Mouse (Mus musculus) left cerebral cortex, postnatal 4 days (tissue): ENCODE measurements around the gene Daam1. TPM values are rescaled to one million over a fixed set of nuclear protein-coding genes. Genes with fewer than 3 reads are reported as not detected.

Source experiments
- DNase-seq: peaks from one replicate; pipeline ENCODE4 v3.0.0-alpha.2; 2022
- intact Hi-C: fragments of 180-260 bp; cut with DNase I; formaldehyde crosslinking; loops from one replicate; pipeline ENCODE4 v1.15.1; 2025
- total RNA-seq, 2 experiments: library from RNA; stranded (reverse); gene quantifications; 2 replicates each; pipeline ENCODE4 v1.2.3; 2021

Gene Daam1
- total RNA-seq, 2 experiments from 2014 or later, result 152 to 157 TPM

DNA sequence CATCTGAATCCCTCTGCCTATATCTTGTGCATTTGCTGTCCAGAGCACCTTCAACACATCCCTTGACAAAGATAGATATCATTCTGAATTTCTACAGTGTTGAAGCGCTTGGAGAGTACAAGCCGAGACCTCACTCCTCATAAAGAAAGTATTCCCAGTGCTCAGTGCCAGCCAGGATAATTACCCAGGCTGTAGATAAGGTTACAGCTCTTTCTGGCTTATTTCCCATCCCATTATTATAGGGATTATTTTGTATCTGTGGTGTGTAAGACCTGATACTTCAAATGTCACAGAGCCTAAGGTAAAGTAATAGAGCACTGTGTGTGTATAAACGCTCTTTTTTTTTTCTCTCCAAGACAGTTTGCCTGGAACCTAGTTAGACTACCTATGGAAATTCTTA is 130.8 kb downstream of the Daam1 start:
- intact Hi-C loops, result no loop called here
- no peak for DNase-seq

DNA sequence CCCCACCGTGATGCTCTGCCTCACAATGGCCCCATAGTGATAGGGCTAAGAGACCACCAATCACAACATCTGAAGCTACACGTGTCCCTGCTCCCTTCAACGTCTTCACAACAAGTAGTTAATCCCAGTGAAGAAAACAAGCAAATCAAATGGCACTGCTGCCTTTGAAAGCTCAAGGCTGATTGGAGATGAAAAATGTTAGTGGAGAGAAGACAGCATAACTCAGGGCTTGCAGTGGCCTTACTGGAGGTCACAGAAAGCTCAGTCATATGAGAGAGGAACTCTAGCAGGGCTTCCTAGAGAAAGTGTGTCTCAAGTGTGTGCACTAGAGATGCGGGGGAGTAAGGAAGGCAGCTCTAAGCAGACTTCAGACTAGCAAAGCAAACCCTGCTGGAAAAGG is 131.7 kb downstream of the Daam1 start:
- DNase-seq, result no peak

DNA sequence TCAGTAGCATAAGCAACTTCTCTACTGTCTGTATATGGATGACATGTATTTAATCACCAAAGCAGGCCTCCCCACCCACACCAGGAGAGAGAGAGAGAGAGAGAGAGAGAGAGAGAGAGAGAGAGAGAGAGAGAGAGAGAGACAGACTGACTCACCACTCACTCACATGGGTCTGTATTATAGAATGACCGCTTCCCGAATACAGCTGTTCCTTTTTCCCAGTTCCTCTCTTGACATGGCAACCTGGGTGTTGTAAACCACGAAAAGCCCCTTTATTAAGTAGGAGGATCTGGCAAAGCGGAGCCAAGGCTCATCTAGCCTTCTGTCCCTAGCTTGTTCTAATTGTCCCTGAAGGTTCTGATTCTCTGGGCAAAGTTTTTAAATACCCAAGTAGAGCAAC is 137.7 kb downstream of the Daam1 start:
- no peak for DNase-seq

More for the DNA sequence above, 131.7 kb downstream of the Daam1 start:
- intact Hi-C loops, result no loop called here

DNA sequence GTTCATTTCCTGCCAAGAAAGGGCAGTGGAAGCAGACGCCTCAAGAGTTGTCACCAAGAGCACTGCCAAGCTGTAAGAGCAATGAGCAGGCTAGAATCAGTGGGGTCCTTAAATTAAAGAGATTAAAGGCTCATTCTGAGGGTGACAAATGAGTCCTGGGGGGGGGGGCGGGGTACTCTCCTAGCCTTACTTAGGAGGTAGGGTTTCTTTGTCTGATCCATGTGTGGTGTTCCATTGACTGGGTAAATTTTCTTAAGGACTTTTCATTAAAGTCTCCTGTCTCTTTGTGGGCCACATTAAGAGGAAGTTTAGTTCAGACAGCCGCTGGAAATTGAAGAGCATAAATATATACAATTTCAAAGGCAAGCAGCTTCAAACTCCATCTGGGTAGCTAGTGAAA is 138.1 kb downstream of the Daam1 start:
- no peak for DNase-seq
- intact Hi-C loops, result no loop called here

More for the DNA sequence above, 137.7 kb downstream of the Daam1 start:
- intact Hi-C loops, result no loop called here

DNA sequence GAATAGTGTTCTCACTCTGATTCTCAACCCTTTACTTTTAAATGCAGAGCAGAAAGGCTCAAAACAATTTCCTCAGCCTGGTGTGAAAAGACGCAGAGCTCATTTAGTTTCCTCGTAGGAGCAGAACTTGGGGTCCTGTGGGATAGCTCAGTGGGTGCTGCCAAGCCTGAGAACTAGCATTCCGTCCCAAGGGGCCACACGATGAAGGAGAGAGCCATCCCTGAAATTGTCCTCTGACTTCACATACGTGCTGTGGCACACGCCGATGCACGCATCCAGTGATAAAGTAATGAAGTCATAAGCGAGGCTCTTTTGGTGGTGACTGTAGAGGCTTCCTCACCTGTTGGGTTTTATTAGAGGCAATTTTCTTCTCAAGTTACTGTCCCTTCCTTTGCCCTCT is 138.6 kb downstream of the Daam1 start:
- intact Hi-C loops, result no loop called here
- DNase-seq, result no peak

DNA sequence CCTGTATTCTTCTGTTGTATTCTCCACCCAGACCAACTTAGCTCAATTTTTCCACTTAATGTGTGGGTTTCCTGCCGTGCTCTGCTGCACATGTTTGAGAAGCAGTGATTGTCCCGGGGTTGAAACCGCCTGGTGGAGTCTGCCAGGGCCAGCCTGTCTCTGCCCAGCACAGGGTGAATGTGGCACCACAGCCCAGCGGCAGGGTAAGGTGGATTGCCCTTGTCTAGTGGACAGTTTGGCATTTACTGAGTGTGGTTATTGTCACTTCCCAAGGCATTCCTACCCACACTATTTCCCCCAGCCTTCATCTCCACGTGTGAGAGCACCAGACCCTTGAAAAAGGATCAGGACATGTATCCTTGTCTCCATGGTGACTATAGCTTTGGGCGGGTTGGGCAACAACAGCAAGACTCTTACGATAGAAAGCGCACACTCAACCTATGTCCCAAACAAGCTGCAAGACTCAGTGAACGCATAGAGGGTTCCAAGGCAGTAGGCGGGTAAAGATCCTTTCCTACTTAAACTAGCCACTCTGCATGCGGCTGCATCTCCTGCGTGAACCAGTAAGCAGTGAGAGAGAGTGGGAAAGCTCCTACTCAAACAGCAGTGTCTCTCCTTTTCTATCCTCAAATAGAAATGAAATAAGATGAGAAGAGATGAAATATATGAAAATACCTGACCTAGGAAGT is 139.2 kb downstream of the Daam1 start:
- intact Hi-C loops, result no loop called here
- no peak for DNase-seq

DNA sequence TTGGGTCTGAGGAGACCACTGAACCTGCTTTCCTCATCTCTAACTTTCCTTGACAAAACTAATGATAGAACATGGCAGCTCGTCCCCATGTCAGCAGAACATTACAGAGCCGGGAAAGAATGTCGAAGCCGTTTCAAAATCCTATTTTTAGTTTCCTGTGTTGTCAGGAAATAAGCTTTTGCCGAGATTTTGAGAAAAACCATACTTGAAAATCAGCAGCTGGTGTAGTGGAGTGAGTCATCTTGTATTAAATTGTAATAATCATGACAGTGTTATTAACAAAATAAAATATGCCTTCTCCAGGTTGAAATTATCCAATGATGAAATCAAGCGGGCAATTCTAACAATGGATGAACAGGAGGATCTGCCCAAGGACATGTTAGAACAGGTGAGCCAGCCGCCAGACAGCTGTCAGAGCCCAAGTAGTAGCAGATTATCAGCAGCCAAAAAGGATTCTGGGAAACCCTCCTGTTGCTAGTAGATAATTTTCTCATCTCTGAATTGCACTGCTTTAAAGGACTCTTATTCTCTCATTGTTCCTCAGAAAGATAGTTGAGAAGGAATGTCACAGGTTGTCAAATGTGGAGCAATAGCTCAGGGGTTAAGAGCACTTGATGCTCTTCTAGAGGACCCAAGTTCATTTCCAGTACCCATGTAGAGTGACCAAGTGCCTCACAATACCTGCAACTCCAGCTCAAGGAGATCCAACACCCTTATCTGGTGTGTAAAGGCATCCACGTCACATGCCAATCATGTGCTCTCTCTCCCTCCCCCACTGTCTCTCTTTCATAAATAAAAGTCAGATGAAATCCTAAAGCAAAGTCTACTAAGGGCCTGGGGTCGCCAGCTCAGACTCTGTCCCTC is 140.1 kb downstream of the Daam1 start:
- intact Hi-C loops, result no loop called here

DNA sequence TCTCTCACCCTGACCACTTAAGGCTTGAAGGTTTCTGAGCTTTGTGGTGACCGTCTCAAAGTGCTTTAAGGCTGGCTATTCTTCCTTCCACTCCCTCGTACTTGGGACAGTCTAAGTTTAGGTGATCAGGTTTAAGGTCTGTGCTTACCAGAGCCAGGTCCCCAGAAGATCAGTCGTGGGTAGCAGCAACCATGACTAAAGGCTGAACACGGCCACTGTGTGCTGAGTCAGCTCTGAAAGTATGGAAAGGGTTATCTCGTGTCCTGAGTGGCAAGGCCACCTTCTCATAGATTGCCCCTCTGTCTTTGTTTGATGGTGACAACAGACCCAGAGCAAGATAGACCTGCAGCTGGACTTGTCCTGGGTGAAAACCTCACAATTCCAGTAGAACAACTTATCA is 141.2 kb downstream of the Daam1 start:
- intact Hi-C loops, result no loop called here
- DNase-seq, result no peak

More for the DNA sequence above, 140.1 kb downstream of the Daam1 start:
- DNase-seq, result no peak

DNA sequence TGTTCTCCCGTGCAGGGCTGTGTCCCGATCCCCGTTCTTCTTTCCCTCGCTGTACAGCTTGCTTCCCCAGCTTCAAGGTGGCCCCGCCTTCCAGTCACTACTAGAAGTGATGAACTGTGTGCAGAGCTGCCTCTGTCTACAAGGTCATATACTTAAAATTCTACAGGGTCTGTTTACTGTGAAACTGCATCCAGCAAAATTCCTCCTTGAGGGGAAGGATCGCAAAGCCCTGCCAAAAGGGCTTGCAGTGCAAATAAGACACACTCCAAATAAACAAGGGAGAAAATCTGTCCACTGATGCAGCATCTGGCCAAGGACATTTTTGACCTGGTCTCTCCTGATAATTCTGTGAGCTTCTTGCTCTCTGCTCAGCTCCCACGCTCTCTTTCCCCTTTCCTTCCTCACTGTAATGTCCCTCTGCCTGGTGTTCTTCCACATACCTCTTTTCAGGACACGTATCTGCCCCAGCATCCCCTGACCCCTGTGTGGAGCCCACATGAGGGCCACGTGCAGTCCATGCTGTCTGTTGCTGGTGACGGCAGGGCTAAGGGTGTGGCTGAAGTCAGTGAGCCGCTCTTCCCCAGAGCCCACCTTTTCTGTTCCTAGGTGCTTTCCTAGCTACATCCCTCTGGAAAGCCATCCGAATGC is 141.9 kb downstream of the Daam1 start:
- DNase-seq, result no peak
- intact Hi-C loops, result no loop called here

DNA sequence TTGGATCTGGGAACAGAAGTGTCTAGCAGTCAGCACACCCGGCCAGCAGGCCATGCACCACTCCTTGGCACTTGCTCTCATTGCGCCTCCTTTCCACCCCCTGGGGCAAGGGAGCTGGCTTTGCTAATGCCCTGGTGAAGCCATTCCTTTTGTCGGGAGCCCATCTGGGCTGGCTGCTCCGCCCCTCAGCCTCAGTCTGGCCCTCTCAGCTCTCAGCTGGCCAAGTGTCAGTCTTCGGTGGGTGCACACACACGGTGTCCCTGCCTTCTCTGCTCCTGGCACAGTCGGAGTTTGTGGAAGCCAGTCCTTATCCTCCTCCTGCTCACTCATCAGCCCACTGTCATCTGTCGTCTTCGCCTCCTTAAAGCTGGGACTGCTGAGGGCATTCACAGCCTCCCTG is 142.7 kb downstream of the Daam1 start:
- peak; percentile 77 for DNase-seq
- intact Hi-C loops, result no loop called here

DNA sequence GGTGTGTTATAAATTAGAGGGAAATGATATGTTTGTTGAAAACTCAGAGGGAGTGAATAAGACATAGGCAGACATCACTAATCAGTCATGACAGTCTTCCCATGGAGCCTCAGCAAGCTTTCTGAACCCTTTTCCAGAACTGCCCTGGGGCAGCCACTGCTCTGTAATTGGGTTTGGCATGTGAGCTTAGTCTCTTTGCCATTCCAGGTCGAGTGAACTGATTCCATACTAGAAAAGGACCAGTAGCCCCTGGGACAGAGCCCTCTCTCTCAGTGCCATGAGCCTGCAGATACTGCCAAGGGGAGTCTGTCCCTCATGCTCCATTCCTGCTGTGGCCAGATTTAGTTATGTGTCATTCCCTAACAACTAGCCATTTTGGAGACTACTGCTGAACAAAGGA is 144.7 kb downstream of the Daam1 start:
- intact Hi-C loops, result loop anchor here (5.0 kb wide), 1 partner anchor 143 kb away; the partner anchor contains the start of gene Daam1
- DNase-seq, result peak; percentile 31

DNA sequence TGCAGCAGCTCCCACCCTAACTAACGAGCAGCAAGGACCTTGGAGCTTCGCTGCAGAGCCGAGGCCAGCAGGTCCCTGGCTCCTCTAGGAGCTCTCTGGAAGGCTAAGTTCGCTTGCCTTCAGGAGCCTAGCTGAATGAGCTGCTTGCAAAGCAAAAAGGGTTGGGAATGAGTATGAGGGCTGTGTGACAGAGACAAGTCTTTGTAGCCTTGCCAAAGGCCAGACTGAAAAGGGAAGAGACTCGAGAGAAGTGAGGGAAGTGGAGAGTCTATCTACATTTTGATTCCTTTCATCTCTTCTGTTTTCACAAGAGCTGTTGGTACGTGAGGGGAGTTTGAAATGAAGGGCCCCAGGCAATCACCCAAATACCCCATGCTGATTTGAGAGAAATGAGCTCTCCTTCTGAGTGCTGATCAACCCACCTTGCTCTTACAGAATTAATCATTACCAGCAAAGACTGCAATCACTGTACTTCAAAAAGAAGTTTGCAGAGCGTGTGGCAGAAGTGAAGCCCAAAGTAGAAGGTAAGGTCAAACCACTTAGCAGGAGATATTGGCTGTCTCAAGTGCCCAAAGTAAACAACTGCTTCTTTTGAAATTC is 145.6 kb downstream of the Daam1 start:
- no peak for DNase-seq
- intact Hi-C loops, result loop anchor here (5.0 kb wide), 1 partner anchor 144 kb away; the partner anchor contains the start of gene Daam1

DNA sequence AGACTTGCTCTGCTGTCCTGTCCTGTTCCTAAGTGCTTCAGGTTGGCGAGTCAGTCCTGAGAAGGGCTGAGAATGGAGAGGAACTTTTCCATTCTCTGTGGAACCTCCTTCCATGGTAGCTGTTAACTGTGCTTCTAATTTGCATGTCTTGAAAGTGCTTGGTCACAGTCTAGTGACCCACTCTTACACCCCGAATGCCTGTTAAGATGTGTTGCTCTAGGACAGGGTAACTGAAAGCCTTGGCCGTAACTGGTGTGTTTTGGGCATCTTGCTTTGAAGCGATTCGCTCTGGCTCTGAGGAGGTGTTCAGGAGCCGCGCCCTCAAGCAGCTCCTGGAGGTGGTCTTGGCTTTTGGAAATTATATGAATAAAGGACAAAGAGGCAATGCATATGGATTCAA is 146.5 kb downstream of the Daam1 start:
- DNase-seq, result no peak
- intact Hi-C loops, result loop anchor here (5.0 kb wide), 1 partner anchor 145 kb away; the partner anchor contains the start of gene Daam1

DNA sequence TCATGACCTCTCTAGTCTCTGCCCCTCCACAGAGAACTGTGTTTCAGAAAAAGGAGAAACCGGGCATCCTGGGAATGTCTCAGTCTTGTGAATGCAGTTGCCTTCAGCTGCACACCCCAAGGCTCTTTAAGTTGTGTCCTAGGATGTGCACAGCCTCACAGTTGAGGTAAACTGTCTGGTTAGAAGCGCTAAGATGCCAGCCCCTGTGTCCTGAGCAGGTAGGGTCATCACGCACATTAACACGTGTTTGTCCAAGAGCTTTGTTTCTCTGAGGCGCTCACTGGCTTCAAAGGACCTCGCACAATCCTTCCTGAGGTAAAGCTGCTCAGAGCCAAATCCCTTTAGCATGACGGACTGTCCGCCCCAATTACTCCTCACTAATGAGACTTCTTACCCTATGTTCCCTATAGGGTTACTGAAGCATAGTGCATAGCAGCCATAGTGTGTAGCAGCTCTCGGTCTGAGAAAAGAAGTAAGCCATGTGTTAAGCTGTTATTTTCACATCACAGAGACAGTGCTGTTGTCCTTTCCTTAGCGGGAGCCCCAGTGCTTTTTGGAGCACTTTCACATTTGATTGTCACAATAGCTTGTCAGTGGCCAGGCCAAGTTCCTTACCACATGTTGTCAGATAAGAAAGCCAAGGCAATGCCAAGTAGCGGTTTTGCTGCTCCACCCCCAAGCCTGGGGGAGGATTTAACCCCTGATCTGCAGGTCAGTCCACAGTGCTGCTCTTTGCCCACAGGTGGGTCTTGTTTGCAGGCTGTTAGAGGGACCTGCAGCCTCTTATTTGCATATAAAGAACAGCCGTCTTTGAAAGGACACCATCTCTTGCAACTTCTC is 147.9 kb downstream of the Daam1 start:
- intact Hi-C loops, result loop anchor here (5.0 kb wide), 1 partner anchor 146 kb away; the partner anchor contains the start of gene Daam1
- no peak for DNase-seq

DNA sequence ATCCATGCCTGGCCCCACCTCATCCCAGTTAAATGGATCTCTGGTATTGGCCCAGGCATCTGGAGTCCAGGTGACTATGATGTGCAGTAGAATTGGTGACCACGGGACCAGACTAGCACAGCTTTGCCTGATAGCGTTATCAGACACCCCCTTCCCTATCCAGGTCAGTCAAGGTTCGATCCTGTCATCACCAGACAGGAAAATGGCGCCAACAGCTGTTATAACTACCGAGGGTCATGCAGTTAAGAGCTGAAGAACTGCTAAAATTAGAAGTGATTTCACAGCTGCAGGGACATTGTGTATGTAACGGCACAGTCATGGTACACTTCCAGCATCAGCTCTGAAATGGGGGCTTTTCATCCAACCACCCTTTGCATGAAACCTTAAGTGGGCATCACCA is 149.3 kb downstream of the Daam1 start:
- no peak for DNase-seq
- intact Hi-C loops, result no loop called here

DNA sequence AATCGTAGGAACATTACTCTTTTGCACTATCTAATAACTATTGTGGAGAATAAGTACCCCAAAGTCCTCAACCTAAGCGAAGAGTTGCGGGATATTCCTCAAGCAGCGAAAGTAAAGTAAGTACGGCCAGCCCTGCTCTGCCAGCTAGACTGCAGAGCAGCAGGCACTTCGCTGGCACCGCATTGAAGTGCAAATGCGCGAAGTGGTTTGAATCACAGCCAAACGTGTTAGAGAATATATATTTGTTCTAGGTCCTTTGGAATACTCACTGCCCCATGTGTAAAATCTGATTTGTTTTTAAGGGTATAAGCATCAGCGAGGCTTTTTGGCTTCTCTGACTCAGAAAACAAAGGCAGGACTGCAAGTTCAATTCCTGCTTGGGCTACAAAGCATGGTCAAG is 149.9 kb downstream of the Daam1 start:
- intact Hi-C loops, result no loop called here
- DNase-seq, result no peak

DNA sequence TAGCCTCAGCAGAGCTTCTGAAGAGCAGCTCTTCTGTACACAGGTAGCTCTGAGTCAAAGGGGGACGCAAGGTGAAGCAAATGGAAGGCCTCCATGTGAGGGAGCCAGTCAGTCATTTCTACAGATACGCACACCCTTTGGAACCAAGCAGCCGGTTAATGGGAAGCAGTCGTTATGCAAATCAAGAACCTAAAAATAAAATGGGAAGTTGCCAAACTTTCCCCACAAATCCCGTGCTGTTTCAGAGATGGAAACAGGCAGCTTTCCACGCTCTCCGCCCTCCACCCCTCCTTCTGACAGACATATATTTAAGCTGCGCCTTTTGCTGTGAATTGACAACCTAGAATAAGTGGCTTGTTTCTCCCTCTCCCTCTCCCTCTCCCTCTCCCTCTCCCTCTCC is 150.4 kb downstream of the Daam1 start:
- intact Hi-C loops, result no loop called here
- no peak for DNase-seq

DNA sequence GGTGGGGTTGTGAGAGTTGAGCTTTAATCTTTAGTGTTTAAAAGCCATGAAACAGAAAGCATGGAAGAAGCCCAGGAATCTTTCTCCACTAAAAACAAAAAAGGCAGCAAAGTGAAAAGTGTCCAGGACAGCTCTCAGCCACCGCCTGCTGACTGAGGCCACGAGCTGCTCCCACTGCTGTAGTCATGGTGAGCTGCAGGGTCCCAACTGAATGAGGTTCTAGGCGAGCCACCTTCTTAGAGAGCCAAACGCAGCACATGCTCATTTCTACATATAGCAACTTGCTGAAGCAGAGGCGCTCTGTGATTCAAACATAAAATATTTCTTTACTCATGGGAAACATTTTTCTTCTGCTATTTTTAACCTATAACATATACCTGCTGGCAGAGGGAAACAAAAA is 150.9 kb downstream of the Daam1 start:
- no peak for DNase-seq
- intact Hi-C loops, result no loop called here

DNA sequence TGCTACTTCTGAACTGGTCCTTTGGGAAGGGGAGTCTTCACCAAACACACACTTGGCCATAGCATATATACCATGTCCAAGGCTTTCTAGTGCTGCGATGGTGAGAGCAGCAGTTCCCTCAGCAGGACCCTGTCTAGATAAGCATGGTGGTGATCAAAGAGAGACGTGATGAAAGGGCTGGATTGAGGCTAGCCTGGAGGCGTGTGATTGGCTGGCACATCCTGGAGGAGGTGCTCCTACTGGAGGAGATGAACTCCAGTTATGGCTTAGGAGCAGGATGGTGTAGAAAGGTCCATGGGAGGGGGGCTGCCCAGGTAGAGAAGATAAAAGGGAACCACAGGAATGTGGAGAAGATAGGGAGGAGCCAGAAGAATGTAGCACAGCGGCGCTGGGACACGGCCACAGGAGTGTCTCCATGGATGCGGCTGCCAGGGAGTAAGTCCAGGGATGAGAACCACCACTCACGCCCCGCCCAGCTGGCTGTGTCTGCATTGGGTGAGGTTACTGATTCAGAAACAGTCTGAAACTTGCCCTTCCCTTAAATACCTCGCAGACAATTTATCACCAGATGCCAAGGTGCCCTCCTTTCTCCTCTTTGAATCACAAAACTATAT is 152.3 kb downstream of the Daam1 start:
- DNase-seq, result no peak
- intact Hi-C loops, result no loop called here

DNA sequence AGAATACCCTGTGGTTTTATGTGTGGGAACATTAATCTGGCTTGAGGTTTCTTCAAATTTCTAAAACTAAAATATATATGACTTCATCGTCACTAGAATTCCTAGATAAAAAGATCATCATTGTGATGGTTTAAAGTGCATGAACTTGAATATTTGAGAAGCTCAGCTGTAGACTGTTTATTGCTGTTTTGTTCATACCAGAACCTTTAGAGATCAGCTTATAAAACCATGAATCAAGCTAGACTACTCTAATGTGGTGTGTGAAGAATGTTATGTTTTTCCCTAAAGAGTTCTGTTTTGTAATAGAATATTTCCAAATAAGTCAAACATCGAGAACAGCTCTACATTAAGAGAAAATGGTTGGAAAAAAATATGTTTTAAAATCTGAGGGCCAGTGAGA is 156.3 kb downstream of the Daam1 start:
- DNase-seq, result no peak
- intact Hi-C loops, result no loop called here
